Mouse (Mus musculus): ENCODE results near the gene 9530068E07Rik.

GRCm38 (mm10) chr11:52401476-52401875 lies 5.2 kb downstream of the 9530068E07Rik start:
- TF ChIP-seq CTCF (IDR thresholded peaks at IDR 0.05; ENCODE audit: insufficient read depth, low read length) (no peak), POLR2A (IDR thresholded peaks at IDR 0.05; ENCODE audit: borderline replicate concordance, extremely low read depth, low read depth, low read length) (no peak)

All from lung, adult 2 months (tissue).